Mouse (Mus musculus): ENCODE results near the gene Spint1. TPM values are rescaled to one million over a fixed set of nuclear protein-coding genes. Genes with fewer than 3 reads are reported as not detected.

The Spint1 gene
- polyA plus RNA-seq, 2 experiments, result 11.6 to 19.5 TPM

GRCm38 (mm10) chr2:119207961-119208343 lies 29.2 kb upstream of the Spint1 start:
- ATAC-seq (ENCODE audit: low FRiP score, low read depth), result no peak

GRCm38 (mm10) chr2:119208344-119209175 lies 28.6 kb upstream of the Spint1 start, which contains the start of the genes Zfyve19 and Dnajc17:
Gene Zfyve19 (plus strand): TSS chr2:119208617.
Gene Dnajc17 (minus strand): TSS chr2:119208795.
- H3K36me3 ChIP-seq (ENCODE audit: control insufficient read depth, insufficient read depth, low read length), result peaks cover 32% of the 10 kb centered on the region

More at GRCm38 (mm10) chr2:119207961-119208343, 29.2 kb upstream of the Spint1 start:
- peak overlapping the region; percentile 74 for H3K4me3 ChIP-seq (replicated peaks; ENCODE audit: low read length)
- no peak for TF ChIP-seq POLR2A (IDR thresholded peaks at IDR 0.05; ENCODE audit: borderline replicate concordance, extremely low read depth, insufficient read depth, insufficient read length)
- no peak for DNase-seq (ENCODE audit: low spot score)
- peaks cover 4% of the 10 kb centered on the region; the same call in 1 of the 2 replicates for H3K4me1 ChIP-seq (ENCODE audit: control insufficient read depth, insufficient read depth, low read length)
- H3K4me2 ChIP-seq (replicated peaks; ENCODE audit: low read depth, low read length, severe bottlenecking), result peak overlapping the region; percentile 60
- peak overlapping the region; percentile 88 for H3K27ac ChIP-seq (replicated peaks; ENCODE audit: low read depth, low read length)
- no peaks in the 10 kb centered on the region for H3K9me3 ChIP-seq (ENCODE audit: control insufficient read depth, low read length)
- peak overlapping the region; percentile 74 for H3K9ac ChIP-seq (ENCODE audit: low read depth, low read length, severe bottlenecking)
- H3K36me3 ChIP-seq (ENCODE audit: control insufficient read depth, insufficient read depth, low read length), result peaks cover 26% of the 10 kb centered on the region
- 23% methylated on average over 6 of the region's 6 CpGs for WGBS
- H3K27me3 ChIP-seq (ENCODE audit: control insufficient read depth, insufficient read depth, low read length), result no peaks in the 10 kb centered on the region

GRCm38 (mm10) chr2:119209176-119209507 lies 28.0 kb upstream of the Spint1 start:
- peak overlapping the region; percentile 52; the same call in 1 of the 2 replicates for H3K27ac ChIP-seq (replicated peaks; ENCODE audit: low read depth, low read length)
- TF ChIP-seq POLR2A (IDR thresholded peaks at IDR 0.05; ENCODE audit: borderline replicate concordance, extremely low read depth, insufficient read depth, insufficient read length), result no peak
- H3K4me1 ChIP-seq (ENCODE audit: control insufficient read depth, insufficient read depth, low read length), result peaks cover 4% of the 10 kb centered on the region; the same call in 1 of the 2 replicates
- 1% methylated on average over 13 of the region's 13 CpGs for WGBS
- no peaks in the 10 kb centered on the region for H3K27me3 ChIP-seq (ENCODE audit: control insufficient read depth, insufficient read depth, low read length)
- H3K9ac ChIP-seq (ENCODE audit: low read depth, low read length, severe bottlenecking), result peak overlapping the region; percentile 74
- no peak for DNase-seq (ENCODE audit: low spot score)
- ATAC-seq (ENCODE audit: low FRiP score, low read depth), result no peak
- H3K4me3 ChIP-seq (replicated peaks; ENCODE audit: low read length), result peak overlapping the region; percentile 74
- peaks cover 34% of the 10 kb centered on the region for H3K36me3 ChIP-seq (ENCODE audit: control insufficient read depth, insufficient read depth, low read length)
- no peaks in the 10 kb centered on the region for H3K9me3 ChIP-seq (ENCODE audit: control insufficient read depth, low read length)
- H3K4me2 ChIP-seq (replicated peaks; ENCODE audit: low read depth, low read length, severe bottlenecking), result peak overlapping the region; percentile 60

More at GRCm38 (mm10) chr2:119208344-119209175, 28.6 kb upstream of the Spint1 start, which contains the start of the genes Zfyve19 and Dnajc17:
- H3K4me2 ChIP-seq (replicated peaks; ENCODE audit: low read depth, low read length, severe bottlenecking), result peak within 1 kb of the TSS; percentile 60
- H3K9me3 ChIP-seq (ENCODE audit: control insufficient read depth, low read length), result no peaks in the 10 kb centered on the region
- peak within 1 kb of the TSS; percentile 74 for H3K9ac ChIP-seq (ENCODE audit: low read depth, low read length, severe bottlenecking)
- peak; percentile 52; the same call in 1 of the 2 replicates for TF ChIP-seq POLR2A (IDR thresholded peaks at IDR 0.05; ENCODE audit: borderline replicate concordance, extremely low read depth, insufficient read depth, insufficient read length)
- no peaks in the 10 kb centered on the region for H3K27me3 ChIP-seq (ENCODE audit: control insufficient read depth, insufficient read depth, low read length)
- ATAC-seq (ENCODE audit: low FRiP score, low read depth), result peak; percentile 98
- H3K4me1 ChIP-seq (ENCODE audit: control insufficient read depth, insufficient read depth, low read length), result peaks cover 4% of the 10 kb centered on the region; the same call in 1 of the 2 replicates
- WGBS, result under 1% methylated on average over 45 of the region's 51 CpGs
- peak; percentile 98 for DNase-seq (ENCODE audit: low spot score)
- peak within 1 kb of the TSS; percentile 88 for H3K27ac ChIP-seq (replicated peaks; ENCODE audit: low read depth, low read length)
- peak within 1 kb of the TSS; percentile 74 for H3K4me3 ChIP-seq (replicated peaks; ENCODE audit: low read length)

- Histone ChIP-seq H3K9ac (ENCODE audit: low read depth, low read length, severe bottlenecking) (no peak within 1 kb of the TSS), H3K27me3 (ENCODE audit: control insufficient read depth, insufficient read depth, low read length) (no peaks in the 10 kb centered on the region), H3K36me3 (ENCODE audit: control insufficient read depth, insufficient read depth, low read length) (no peaks in the 10 kb centered on the region), H3K4me1 (ENCODE audit: control insufficient read depth, insufficient read depth, low read length) (no peaks in the 10 kb centered on the region), H3K4me3 (replicated peaks; ENCODE audit: low read length) (no peak within 1 kb of the TSS), H3K27ac (replicated peaks; ENCODE audit: low read depth, low read length) (no peak within 1 kb of the TSS), H3K9me3 (ENCODE audit: control insufficient read depth, low read length) (no peaks in the 10 kb centered on the region), H3K4me2 (replicated peaks; ENCODE audit: low read depth, low read length, severe bottlenecking) (no peak within 1 kb of the TSS)
- DNase-seq (ENCODE audit: low spot score) (no peak), ATAC-seq (ENCODE audit: low FRiP score, low read depth) (no peak)
- no peak for TF ChIP-seq POLR2A (IDR thresholded peaks at IDR 0.05; ENCODE audit: borderline replicate concordance, extremely low read depth, insufficient read depth, insufficient read length)
- WGBS, result 74% methylated on average over 6 of the region's 6 CpGs
Measured at GRCm38 (mm10) chr2:119229775-119230704, 7.1 kb upstream of the Spint1 start, which contains the start of gene Ppp1r14d. Gene Ppp1r14d (minus strand): TSS chr2:119229906.
